Comparison of ENCODE assay signal across 14 mouse cellular contexts in the genomic region with DNA sequence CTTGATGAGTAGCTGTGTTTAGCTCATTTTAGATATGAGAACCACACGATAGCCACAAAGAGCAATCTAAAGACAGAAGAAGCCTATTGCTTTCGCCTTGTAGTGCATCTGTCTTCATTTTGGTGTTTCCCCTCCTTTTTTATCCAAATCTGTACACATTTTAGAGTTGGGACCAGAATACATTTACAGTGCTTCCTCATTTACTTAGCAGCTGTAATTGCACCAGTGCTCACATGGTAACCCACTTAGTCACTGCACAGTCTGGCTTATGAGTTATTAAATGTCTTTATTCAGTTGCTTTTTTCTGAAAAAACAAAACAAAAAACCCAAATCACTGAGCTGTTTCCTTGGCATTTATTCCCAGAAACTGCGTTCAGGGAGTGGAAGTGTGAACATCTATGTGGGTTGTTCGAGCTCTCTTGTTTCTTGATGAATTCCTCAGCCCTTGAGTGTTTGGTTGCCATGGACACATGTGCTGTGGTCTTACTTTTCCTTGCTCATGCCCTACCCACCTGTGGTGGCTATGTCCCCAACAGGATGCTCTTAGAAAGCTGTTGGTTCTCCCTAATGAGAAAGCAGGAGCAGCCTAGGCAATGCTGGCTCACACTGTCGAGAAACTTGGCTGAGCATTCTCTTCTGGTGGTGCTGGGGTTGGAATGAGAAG. TPM values are rescaled to one million over a fixed set of nuclear protein-coding genes. Genes with fewer than 3 reads are reported as not detected.
DNase-seq lines count a peak whose midpoint lies in the region; ATAC-seq and TF ChIP-seq lines count a peak whose summit lies in the region.
"Had no signal": no experiment of that assay in that cellular context is flagged by ENCODE, and none has a peak within 500 bp of the region (broad histone marks: within the 10 kb centered on the region; RNA-seq: fewer than 3 reads in every experiment).

No protein-coding gene starts in this region.

- 78% methylated on average over 5 of the region's 5 CpGs for WGBS in hindbrain, embryonic 16.5 days
- WGBS in hindbrain, embryonic 13.5 days: 77% methylated on average over 5 of the region's 5 CpGs
- WGBS in spleen, adult 2 months: 84% methylated on average over 5 of the region's 5 CpGs

- TF ChIP-seq POLR2A in spleen, adult 2 months (IDR thresholded peaks at IDR 0.05; ENCODE audit: low read depth, low read length): no peak

- H3K9ac ChIP-seq in hindbrain, embryonic 16.5 days (ENCODE audit: low read depth, low read length): no peak overlapping the region
- H3K9ac ChIP-seq in hindbrain, embryonic 13.5 days: no peak overlapping the region
- H3K9ac ChIP-seq: forebrain, embryonic 15.5 days had no signal

- H3K4me3 ChIP-seq in hindbrain, embryonic 16.5 days (ENCODE audit: low read length): no peak overlapping the region
- H3K4me3 ChIP-seq in hindbrain, embryonic 13.5 days: no peak overlapping the region
- H3K4me3 ChIP-seq in spleen, adult 2 months (ENCODE audit: extremely low read depth, insufficient read depth, insufficient read length): no peak overlapping the region
- H3K4me3 ChIP-seq: forebrain, embryonic 15.5 days had no signal

- no peaks in the 10 kb centered on the region for H3K4me1 ChIP-seq in hindbrain, embryonic 16.5 days (ENCODE audit: control insufficient read depth, insufficient read depth, low read depth, low read length)
- no peaks in the 10 kb centered on the region for H3K4me1 ChIP-seq in hindbrain, embryonic 13.5 days (replicated peaks)
- H3K4me1 ChIP-seq in spleen, adult 2 months (ENCODE audit: control insufficient read depth, insufficient read depth, insufficient read length): peaks cover 7% of the 10 kb centered on the region; the same call in 1 of the 2 replicates
- H3K4me1 ChIP-seq: forebrain, embryonic 15.5 days had no signal

- peak; percentile 45; the same call in 1 of the 2 replicates for ATAC-seq in hindbrain, embryonic 16.5 days
- ATAC-seq in hindbrain, embryonic 13.5 days (ENCODE audit: low FRiP score): no peak
- ATAC-seq in inflammation-experienced regulatory T-cells, adult 6 months: no peak
- no peak for ATAC-seq in activated CD4-positive, CD25-positive, alpha-beta regulatory T cell, adult 4 months
- ATAC-seq: forebrain, embryonic 15.5 days had no signal

- H3K27me3 ChIP-seq in hindbrain, embryonic 16.5 days (replicated peaks; ENCODE audit: control insufficient read depth, insufficient read depth, low read length): no peaks in the 10 kb centered on the region
- H3K27me3 ChIP-seq in hindbrain, embryonic 13.5 days: no peaks in the 10 kb centered on the region
- no peaks in the 10 kb centered on the region for H3K27me3 ChIP-seq in spleen, adult 2 months (ENCODE audit: control insufficient read depth, insufficient read depth, low read length)
- H3K27me3 ChIP-seq: forebrain, embryonic 15.5 days had no signal

- DNase-seq in spleen, adult 2 months (ENCODE audit: low read depth in 1 of 2, low spot score in 2 of 2): no peak
- no peak for DNase-seq in spleen, postnatal 10 days (ENCODE audit: low spot score in 2 of 2)
- DNase-seq in left cerebral cortex, adult 9 months (ENCODE audit: low spot score in 2 of 2): peak; percentile 51 to 76
- no peak for DNase-seq in adrenal gland, adult 8-10 months
- DNase-seq: cerebellum, adult 18-20 months; heart, postnatal 36 days; kidney, adult 8-10 months; thymus, postnatal 4 days had no signal

- no peak overlapping the region for H3K27ac ChIP-seq in hindbrain, embryonic 16.5 days (ENCODE audit: low read depth, low read length)
- H3K27ac ChIP-seq in hindbrain, embryonic 13.5 days: no peak overlapping the region
- H3K27ac ChIP-seq in spleen, adult 2 months (ENCODE audit: insufficient read depth, low read length): peak overlapping the region; percentile 13; the same call in 1 of the 2 replicates
- H3K27ac ChIP-seq: forebrain, embryonic 15.5 days had no signal

- H3K9me3 ChIP-seq in hindbrain, embryonic 16.5 days (ENCODE audit: control insufficient read depth, low read length): no peaks in the 10 kb centered on the region
- H3K9me3 ChIP-seq in hindbrain, embryonic 13.5 days: no peaks in the 10 kb centered on the region
- H3K9me3 ChIP-seq: forebrain, embryonic 15.5 days had no signal

- no peak overlapping the region for H3K4me2 ChIP-seq in hindbrain, embryonic 16.5 days (ENCODE audit: low read length)
- H3K4me2 ChIP-seq in hindbrain, embryonic 13.5 days: no peak overlapping the region
- H3K4me2 ChIP-seq: forebrain, embryonic 15.5 days; liver, embryonic 11.5 days had no signal

- H3K36me3 ChIP-seq in hindbrain, embryonic 16.5 days (ENCODE audit: control insufficient read depth, insufficient read depth, low read length): no peaks in the 10 kb centered on the region
- peaks cover 11% of the 10 kb centered on the region for H3K36me3 ChIP-seq in hindbrain, embryonic 13.5 days
- H3K36me3 ChIP-seq in spleen, adult 2 months (ENCODE audit: control insufficient read depth, insufficient read depth, low read length): peaks cover 19% of the 10 kb centered on the region
- H3K36me3 ChIP-seq: forebrain, embryonic 15.5 days had no signal

- TF ChIP-seq CTCF in spleen, adult 2 months (IDR thresholded peaks at IDR 0.05; ENCODE audit: extremely low read depth, insufficient read depth, insufficient read length, insufficient replicate concordance): no peak

RNA-seq across cellular contexts. Expression of gene Limd1, which starts 24.8 kb away (rescaled TPM):
- 12.2 and 15.5 TPM in 2 replicates for polyA plus RNA-seq in hindbrain, embryonic 16.5 days (2015; fragmentation: Nextera tagmentation; extraction: Ambion mirVana)
- polyA plus RNA-seq in hindbrain, embryonic 13.5 days (2015; fragmentation: Nextera tagmentation; extraction: Ambion mirVana): 17.3 and 18.1 TPM in 2 replicates
- 45.1 and 55.1 TPM in 2 replicates for polyA plus RNA-seq in spleen, adult 2 months (2012; rRNA removed)
- polyA plus RNA-seq in inflammation-experienced regulatory T-cells, adult 6 months (2017; shearing (Covaris generic)): 10 to 100 TPM; 31.9 to 41.2 (median 36.2) TPM
- total RNA-seq in adrenal gland, adult 8-10 months (2022): 10 to 100 TPM; 31.3 to 33.8 (median 31.9) TPM
- 10 to 100 TPM; 31.3 to 38.7 TPM for polyA plus RNA-seq in activated CD4-positive, CD25-positive, alpha-beta regulatory T cell, adult 4 months (2017; shearing (Covaris generic))

RNA-seq across cellular contexts. Expression of gene Sacm1l, which starts 26.3 kb away (rescaled TPM):
- polyA plus RNA-seq in hindbrain, embryonic 16.5 days (2015; fragmentation: Nextera tagmentation; extraction: Ambion mirVana): 57.8 and 58.5 TPM in 2 replicates
- polyA plus RNA-seq in hindbrain, embryonic 13.5 days (2015; fragmentation: Nextera tagmentation; extraction: Ambion mirVana): 50.4 and 52.4 TPM in 2 replicates
- 2.5 TPM in 2 replicates for polyA plus RNA-seq in spleen, adult 2 months (2012; rRNA removed)
- 10 to 100 TPM; 40.9 to 64.1 (median 49.7) TPM for polyA plus RNA-seq in inflammation-experienced regulatory T-cells, adult 6 months (2017; shearing (Covaris generic))
- total RNA-seq in adrenal gland, adult 8-10 months (2022): 100 to 1,000 TPM in 1 of 4 experiments, 10 to 100 TPM in 3; 80.8 to 101 (median 85.6) TPM
- 10 to 100 TPM; 45.6 to 59.3 TPM for polyA plus RNA-seq in activated CD4-positive, CD25-positive, alpha-beta regulatory T cell, adult 4 months (2017; shearing (Covaris generic))

Comparison
In these comparisons a context has a peak if more than half of its experiments do, and no peak if none do; other contexts are left out.
1. DNase-seq: peak in left cerebral cortex, adult 9 months (2 of 2); none in spleen, adult 2 months (0 of 2), spleen, postnatal 10 days (0 of 2) and adrenal gland, adult 8-10 months (single experiment).
2. RNA of gene Sacm1l, which starts 26.3 kb away (polyA plus RNA-seq): 45.6 to 59.3 TPM in activated CD4-positive, CD25-positive, alpha-beta regulatory T cell, adult 4 months, 57.8 to 58.5 TPM in hindbrain, embryonic 16.5 days, 50.4 to 52.4 TPM in hindbrain, embryonic 13.5 days and 40.9 to 64.1 TPM in inflammation-experienced regulatory T-cells, adult 6 months; 2.5 TPM in spleen, adult 2 months; every median in the first group is over 10 times any median in the second.